Mouse (Mus musculus): Measurements from ENCODE around the gene Rprd1b.

Gene Rprd1b

GRCm38 (mm10) chr2:158070885-158071632 is 42.8 kb downstream of the Rprd1b start:
- in situ Hi-C loops (cut with MboI; ENCODE audit: low pct_unique_long_range_greater_than_20kb in 1 of 2, low sequenced_read_pairs in 2 of 2, unreplicated experiment in 1 of 2), result no loop called here

DNA sequence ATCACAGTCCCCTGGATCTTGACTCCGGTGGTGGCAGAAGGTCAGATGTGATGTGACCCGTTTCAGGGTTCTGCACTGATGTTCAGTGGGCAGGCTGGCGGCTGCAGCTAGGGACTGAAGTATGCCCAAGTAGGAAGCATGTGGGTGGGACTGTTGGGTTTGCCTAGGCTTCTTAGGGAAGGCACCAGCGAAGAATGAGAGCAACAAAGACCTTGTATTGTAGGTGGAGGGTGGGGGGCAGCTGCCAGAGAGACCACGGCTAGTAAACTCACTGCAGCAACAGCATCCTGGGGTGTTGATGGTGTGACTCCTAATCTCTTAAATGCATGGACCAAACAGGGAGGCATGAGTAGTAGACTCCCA is 43.3 kb downstream of the Rprd1b start:
- in situ Hi-C loops (cut with MboI; ENCODE audit: low pct_unique_long_range_greater_than_20kb in 1 of 2, low sequenced_read_pairs in 2 of 2, unreplicated experiment in 1 of 2), result no loop called here

GRCm38 (mm10) chr2:158074835-158075234 is 46.5 kb downstream of the Rprd1b start:
- in situ Hi-C loops (cut with MboI; ENCODE audit: low pct_unique_long_range_greater_than_20kb in 1 of 2, low sequenced_read_pairs in 2 of 2, unreplicated experiment in 1 of 2), result no loop called here

DNA sequence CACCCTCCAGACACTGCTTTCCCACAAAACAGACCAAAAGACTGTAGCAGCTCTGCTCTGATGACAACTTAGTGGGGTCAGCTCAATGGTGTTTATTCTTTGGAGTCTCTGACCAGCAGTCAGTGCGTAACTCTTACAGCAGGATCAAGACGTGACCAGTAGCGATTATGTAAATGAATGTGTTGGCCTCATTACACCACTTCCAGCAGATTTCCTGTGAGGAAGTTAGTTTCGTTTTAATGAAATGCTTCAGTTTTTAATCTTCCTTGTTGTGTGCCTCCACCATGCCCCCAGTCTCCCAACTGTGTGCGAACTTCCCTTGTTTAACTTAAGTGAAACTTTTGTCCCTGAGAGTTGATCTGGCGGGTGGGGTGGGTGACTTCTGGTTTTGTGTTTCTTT is 48.4 kb downstream of the Rprd1b start:
- in situ Hi-C loops (cut with MboI; ENCODE audit: low pct_unique_long_range_greater_than_20kb in 1 of 2, low sequenced_read_pairs in 2 of 2, unreplicated experiment in 1 of 2), result no loop called here

GRCm38 (mm10) chr2:158077981-158078380 is 49.7 kb downstream of the Rprd1b start:
- in situ Hi-C loops (cut with MboI; ENCODE audit: low pct_unique_long_range_greater_than_20kb in 1 of 2, low sequenced_read_pairs in 2 of 2, unreplicated experiment in 1 of 2), result no loop called here

- in situ Hi-C loops (cut with MboI; ENCODE audit: low pct_unique_long_range_greater_than_20kb in 1 of 2, low sequenced_read_pairs in 2 of 2, unreplicated experiment in 1 of 2), result no loop called here
Observed at GRCm38 (mm10) chr2:158078971-158079370, 50.7 kb downstream of the Rprd1b start.

- in situ Hi-C loops (cut with MboI; ENCODE audit: low pct_unique_long_range_greater_than_20kb in 1 of 2, low sequenced_read_pairs in 2 of 2, unreplicated experiment in 1 of 2), result no loop called here
Observed at GRCm38 (mm10) chr2:158079843-158080395, 51.6 kb downstream of the Rprd1b start.

- in situ Hi-C loops (cut with MboI; ENCODE audit: low pct_unique_long_range_greater_than_20kb in 1 of 2, low sequenced_read_pairs in 2 of 2, unreplicated experiment in 1 of 2), result no loop called here
Observed at GRCm38 (mm10) chr2:158080622-158081241, 52.4 kb downstream of the Rprd1b start.

GRCm38 (mm10) chr2:158084486-158084885 is 56.2 kb downstream of the Rprd1b start:
- in situ Hi-C loops (cut with MboI; ENCODE audit: low pct_unique_long_range_greater_than_20kb in 1 of 2, low sequenced_read_pairs in 2 of 2, unreplicated experiment in 1 of 2), result no loop called here

DNA sequence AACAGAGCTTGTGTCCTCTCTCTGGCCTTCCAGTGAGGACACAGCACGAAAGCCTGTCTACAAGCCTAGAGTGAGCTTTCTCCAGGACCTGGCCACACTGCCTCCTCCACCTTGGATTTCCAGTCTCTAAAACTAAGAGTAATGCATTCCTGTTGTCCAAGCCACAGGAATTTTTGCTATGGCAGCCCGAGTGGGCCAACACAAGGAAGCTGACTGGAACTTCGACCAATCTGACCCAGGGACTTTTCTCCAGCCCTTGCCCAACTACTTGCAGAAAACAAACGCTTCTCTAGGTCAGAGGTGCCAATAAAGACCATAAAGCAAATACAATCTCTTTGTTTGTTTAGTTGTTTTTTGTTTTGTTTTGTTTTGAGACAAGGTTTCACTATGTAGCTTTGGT is 61.8 kb downstream of the Rprd1b start:
- in situ Hi-C loops (cut with MboI; ENCODE audit: low pct_unique_long_range_greater_than_20kb in 1 of 2, low sequenced_read_pairs in 2 of 2, unreplicated experiment in 1 of 2), result no loop called here

DNA sequence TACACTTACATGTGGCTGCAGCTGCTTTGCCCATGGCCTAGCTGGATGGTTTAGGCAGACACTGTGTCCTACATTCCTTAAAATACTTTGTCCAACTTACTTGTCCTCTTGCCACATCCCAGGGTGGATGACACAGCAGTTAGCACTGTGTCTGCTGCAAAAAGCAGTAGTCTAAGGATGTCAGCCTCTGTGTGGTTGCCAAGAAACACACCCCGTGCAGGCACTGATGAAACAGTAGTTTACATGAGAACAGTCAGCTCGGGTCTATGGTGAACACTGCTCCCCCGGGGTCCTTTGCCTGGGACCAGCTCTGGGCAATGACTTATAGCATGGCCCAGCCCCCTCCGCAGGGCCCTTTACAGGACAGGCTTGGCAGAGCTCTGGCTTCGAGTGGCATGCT is 65.0 kb downstream of the Rprd1b start:
- in situ Hi-C loops (cut with MboI; ENCODE audit: low pct_unique_long_range_greater_than_20kb in 1 of 2, low sequenced_read_pairs in 2 of 2, unreplicated experiment in 1 of 2), result no loop called here

DNA sequence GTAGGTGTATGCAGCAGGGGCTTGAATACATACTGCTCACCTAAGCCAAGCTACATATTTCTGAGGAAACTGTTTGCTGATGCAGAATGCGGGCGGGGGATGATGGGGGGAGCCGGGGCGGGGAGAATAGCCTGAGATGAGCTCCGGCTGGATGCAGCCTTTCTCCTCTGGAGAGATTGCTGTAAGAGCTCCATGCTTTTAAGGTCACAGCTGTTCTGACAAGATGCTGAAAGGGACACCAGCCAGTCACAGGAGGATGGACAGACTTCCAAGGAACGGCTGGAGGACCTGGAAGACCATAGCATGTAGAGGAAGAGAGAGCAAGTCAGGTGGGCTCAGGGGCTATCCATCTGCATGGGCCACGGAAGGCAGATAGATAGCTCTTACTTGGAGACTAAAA is 66.0 kb downstream of the Rprd1b start:
- in situ Hi-C loops (cut with MboI; ENCODE audit: low pct_unique_long_range_greater_than_20kb in 1 of 2, low sequenced_read_pairs in 2 of 2, unreplicated experiment in 1 of 2), result no loop called here

DNA sequence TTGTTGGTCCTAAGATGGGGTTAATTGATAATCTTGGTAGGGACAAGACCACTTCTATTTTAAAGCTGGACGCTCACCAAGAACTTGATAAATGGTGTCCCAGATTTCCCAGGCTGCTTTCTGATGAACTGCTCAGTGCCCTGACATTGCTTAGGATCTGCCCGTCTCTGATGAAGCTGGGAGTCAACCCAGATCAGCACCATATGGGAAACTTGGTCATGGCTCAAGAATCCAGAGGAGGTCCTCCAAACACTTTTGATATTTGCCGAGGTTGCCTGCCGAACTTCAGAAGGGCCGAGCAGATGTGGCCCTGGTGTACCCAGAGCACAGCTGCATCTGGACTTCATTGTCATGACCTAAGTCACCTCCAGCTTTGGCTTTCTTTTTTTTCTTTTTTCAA is 66.5 kb downstream of the Rprd1b start:
- in situ Hi-C loops (cut with MboI; ENCODE audit: low pct_unique_long_range_greater_than_20kb in 1 of 2, low sequenced_read_pairs in 2 of 2, unreplicated experiment in 1 of 2), result no loop called here

DNA sequence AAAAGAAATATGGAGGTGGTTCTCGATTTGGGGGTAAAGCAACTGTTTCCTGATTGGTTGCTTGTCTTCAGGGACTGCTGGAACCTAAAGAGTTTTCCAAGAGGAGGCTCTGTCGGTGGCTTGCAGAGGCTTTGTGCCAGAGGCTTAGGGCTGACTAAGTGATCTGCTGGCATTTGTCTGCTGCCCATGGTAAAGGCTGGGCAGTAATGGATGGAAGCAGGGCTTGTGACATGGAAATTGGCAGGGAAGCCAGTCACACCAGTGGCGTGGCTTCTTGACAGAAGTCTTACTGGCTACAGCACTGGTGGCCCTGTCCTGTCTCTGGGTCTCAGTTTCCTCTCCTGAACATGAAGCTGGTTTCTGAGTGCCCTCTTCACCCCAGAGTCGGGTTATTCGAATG is 68.8 kb downstream of the Rprd1b start:
- in situ Hi-C loops (cut with MboI; ENCODE audit: low pct_unique_long_range_greater_than_20kb in 1 of 2, low sequenced_read_pairs in 2 of 2, unreplicated experiment in 1 of 2), result no loop called here

- in situ Hi-C loops (cut with MboI; ENCODE audit: low pct_unique_long_range_greater_than_20kb in 1 of 2, low sequenced_read_pairs in 2 of 2, unreplicated experiment in 1 of 2), result no loop called here
Observed at GRCm38 (mm10) chr2:158098730-158099129, 70.4 kb downstream of the Rprd1b start.

GRCm38 (mm10) chr2:158099537-158099936 is 71.2 kb downstream of the Rprd1b start:
- in situ Hi-C loops (cut with MboI; ENCODE audit: low pct_unique_long_range_greater_than_20kb in 1 of 2, low sequenced_read_pairs in 2 of 2, unreplicated experiment in 1 of 2), result no loop called here

GRCm38 (mm10) chr2:158101768-158102167 is 73.5 kb downstream of the Rprd1b start:
- in situ Hi-C loops (cut with MboI; ENCODE audit: low pct_unique_long_range_greater_than_20kb in 1 of 2, low sequenced_read_pairs in 2 of 2, unreplicated experiment in 1 of 2), result no loop called here

DNA sequence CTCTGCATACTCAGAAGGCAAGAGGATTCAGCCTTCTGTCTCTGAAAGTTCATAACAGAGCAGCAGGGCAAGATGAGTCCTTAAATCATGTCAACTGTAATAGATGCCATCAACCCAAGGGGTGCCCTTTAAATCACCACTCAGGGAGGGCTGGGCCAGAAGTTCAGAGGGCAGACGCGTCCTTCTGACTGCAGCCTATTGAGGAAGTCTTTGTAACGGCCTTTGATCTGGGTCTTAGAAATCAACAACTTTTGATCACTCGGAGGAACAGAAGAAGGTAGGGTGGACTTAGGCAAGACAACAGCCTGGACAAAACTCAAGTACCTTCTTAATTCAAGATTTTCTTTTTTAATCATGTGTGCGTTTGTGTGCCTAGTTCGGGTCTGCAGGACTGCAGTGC is 76.7 kb downstream of the Rprd1b start:
- in situ Hi-C loops (cut with MboI; ENCODE audit: low pct_unique_long_range_greater_than_20kb in 1 of 2, low sequenced_read_pairs in 2 of 2, unreplicated experiment in 1 of 2), result no loop called here

GRCm38 (mm10) chr2:158105605-158106004 is 77.3 kb downstream of the Rprd1b start:
- in situ Hi-C loops (cut with MboI; ENCODE audit: low pct_unique_long_range_greater_than_20kb in 1 of 2, low sequenced_read_pairs in 2 of 2, unreplicated experiment in 1 of 2), result no loop called here

GRCm38 (mm10) chr2:158106947-158107587 is 78.8 kb downstream of the Rprd1b start:
- in situ Hi-C loops (cut with MboI; ENCODE audit: low pct_unique_long_range_greater_than_20kb in 1 of 2, low sequenced_read_pairs in 2 of 2, unreplicated experiment in 1 of 2), result no loop called here

Measured in mouse embryonic stem cell (cell line).